Mouse (Mus musculus) lung, adult 2 months (tissue): ENCODE results near the gene Prkaca.

Experiments
- CTCF ChIP-seq: fragments of 200-500 bp; IDR thresholded peaks from 2 replicates; pipeline ENCODE4 v1.5.1; 2011; ENCODE audit warnings: mild to moderate bottlenecking, low read length, control low read depth; ENCODE audit not compliant: insufficient read depth
- POLR2A ChIP-seq: fragments of 200-500 bp; IDR thresholded peaks from 2 replicates; pipeline ENCODE4 v1.6.1; 2011; ENCODE audit warnings: low read depth, mild to moderate bottlenecking, control low read depth, low read length, borderline replicate concordance; ENCODE audit errors: extremely low read depth

GRCm38 (mm10) chr8:84015833-84016232, 43.0 kb downstream of the Prkaca start:
- TF ChIP-seq CTCF (no peak), POLR2A (no peak)
